Mouse (Mus musculus) lung, adult 2 months (tissue): ENCODE results near the gene Dvl2. TPM values are rescaled to one million over a fixed set of nuclear protein-coding genes. Genes with fewer than 3 reads are reported as not detected.
"Not testable (repeated sequence)": the region's sequence is repeated elsewhere in the genome, so short reads cannot be mapped to it uniquely, and the experiment has no call there.

Experiments
- DNase-seq: peaks from one replicate; pipeline ENCODE4 v3.0.0; 2022
- H3K4me1 ChIP-seq: fragments of 200-500 bp; 2 replicates; pipeline ENCODE4 v1.6.1; 2011; ENCODE audit warnings: low read length; ENCODE audit not compliant: control insufficient read depth, insufficient read depth
- H3K4me3 ChIP-seq: fragments of 200-500 bp; replicated peaks from 2 replicates; pipeline ENCODE3; 2011; ENCODE audit warnings: low read depth, mild to moderate bottlenecking, control low read depth, low read length; ENCODE audit errors: extremely low read depth
- CTCF ChIP-seq: fragments of 200-500 bp; IDR thresholded peaks from 2 replicates; pipeline ENCODE4 v1.5.1; 2011; ENCODE audit warnings: mild to moderate bottlenecking, low read length, control low read depth; ENCODE audit not compliant: insufficient read depth
- POLR2A ChIP-seq: fragments of 200-500 bp; IDR thresholded peaks from 2 replicates; pipeline ENCODE4 v1.6.1; 2011; ENCODE audit warnings: low read depth, mild to moderate bottlenecking, control low read depth, low read length, borderline replicate concordance; ENCODE audit errors: extremely low read depth
- WGBS: fragments of 180-500 bp; shearing (Covaris S2); methylation state at CpG from one replicate; pipeline ENCODE4 v1.1.7; 2018; 5-methylcytosine and 5-hydroxymethylcytosine counted together
- polyA plus RNA-seq: library from polyadenylated mRNA; depleted of rRNA; stranded (reverse); fragments of >200 nt; gene quantifications from 2 replicates; pipeline ENCODE4 v1.2.3, GENCODE M21; 2012

Gene Dvl2
- polyA plus RNA-seq, 1 experiment: 20.8 TPM

DNA sequence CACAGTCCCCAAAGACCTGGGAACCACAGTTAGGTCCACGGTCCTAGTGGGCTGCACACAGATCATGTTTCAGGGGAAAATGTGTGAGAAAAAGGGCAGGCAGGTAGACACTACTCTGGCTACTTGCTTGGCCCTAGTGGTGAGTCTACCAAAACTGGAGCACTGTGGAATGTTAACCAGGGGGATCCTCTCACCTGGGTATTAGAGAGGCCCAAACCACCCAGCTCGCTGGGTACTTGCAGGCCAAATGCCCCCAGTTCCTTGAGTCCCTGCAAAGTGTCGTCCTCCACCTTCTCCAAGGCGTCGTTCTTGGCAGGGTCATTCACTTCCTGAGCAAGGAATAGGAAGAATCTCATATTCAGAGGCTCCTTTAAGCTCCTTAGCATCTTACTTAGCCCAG, 13.7 kb downstream of the Dvl2 start:
- DNase-seq: no peak
- H3K4me3 ChIP-seq: no peak overlapping the region
- 55% methylated on average over 5 of the region's 5 CpGs for WGBS
- TF ChIP-seq CTCF: no peak
- TF ChIP-seq POLR2A: no peak
- H3K4me1 ChIP-seq: peaks cover 6% of the 10 kb centered on the region

DNA sequence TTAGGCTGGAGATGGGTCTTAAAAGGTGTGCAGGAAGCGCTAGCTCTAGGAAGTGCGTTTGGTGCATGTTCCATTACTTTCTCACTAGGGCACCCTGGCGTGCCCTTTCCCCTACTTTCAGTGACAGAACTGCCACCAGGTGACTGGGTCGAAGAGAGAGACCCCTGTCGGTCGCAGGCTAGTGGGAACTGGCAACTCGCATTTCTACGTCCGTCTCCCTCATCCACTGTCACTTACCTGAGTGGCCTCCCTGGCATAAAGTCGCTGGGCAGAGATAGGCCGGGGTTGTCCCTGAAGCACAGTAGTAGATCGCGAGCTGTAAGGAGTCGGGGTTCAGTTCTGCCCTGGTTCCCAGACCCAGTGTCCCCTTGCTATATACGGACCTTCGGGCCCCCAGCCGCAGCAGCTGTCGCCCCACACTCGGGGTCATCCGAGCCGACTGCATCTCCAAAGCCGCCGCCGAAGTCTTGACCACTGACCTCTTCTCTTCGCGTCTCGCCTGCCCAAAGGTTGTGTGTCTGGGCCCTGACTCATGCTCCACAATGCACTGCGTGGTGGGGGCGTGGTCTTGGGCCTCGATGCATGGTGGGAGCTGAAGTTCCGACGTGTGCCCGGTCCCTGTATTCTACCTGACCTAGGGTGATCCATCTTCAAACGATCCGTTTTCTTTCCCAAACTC, 14.6 kb downstream of the Dvl2 start, which contains the start of gene Acadvl:
Gene Acadvl, minus strand, starts transcription at position 532 of the 679 bp plus-strand sequence.
- peak; percentile 84 for DNase-seq
- under 1% methylated on average over 35 of the region's 35 CpGs for WGBS
- Histone ChIP-seq H3K4me3 (peak within 1 kb of the TSS; percentile 79), H3K4me1 (peaks cover 6% of the 10 kb centered on the region)
- TF ChIP-seq POLR2A (peak; percentile 90; the same call in 1 of the 2 replicates), CTCF (peak; percentile 39; the same call in 1 of the 2 replicates)

DNA sequence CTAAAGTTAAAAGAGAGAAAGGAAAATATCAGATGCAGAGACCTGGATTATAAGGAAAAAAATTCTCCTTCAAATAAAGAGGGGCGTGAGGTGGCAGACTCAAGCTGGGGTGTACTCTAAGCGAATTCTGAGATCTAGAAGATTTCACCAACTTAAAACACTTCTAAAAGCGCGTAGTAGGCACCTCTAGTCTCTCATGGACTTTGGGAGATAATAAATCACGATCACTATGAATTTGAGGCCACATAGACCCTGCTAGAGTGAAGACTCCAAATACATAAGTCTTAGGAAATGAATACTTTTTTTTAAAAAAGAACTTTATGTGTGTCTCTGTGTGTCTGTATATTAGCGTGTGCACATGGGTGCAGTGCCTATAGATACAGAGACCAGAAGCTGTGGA, 15.3 kb downstream of the Dvl2 start:
- Histone ChIP-seq H3K4me3 (no peak overlapping the region), H3K4me1 (peaks cover 6% of the 10 kb centered on the region)
- DNase-seq: no peak
- TF ChIP-seq CTCF (no peak), POLR2A (no peak)
- 69% methylated on average over 6 of the region's 6 CpGs for WGBS

DNA sequence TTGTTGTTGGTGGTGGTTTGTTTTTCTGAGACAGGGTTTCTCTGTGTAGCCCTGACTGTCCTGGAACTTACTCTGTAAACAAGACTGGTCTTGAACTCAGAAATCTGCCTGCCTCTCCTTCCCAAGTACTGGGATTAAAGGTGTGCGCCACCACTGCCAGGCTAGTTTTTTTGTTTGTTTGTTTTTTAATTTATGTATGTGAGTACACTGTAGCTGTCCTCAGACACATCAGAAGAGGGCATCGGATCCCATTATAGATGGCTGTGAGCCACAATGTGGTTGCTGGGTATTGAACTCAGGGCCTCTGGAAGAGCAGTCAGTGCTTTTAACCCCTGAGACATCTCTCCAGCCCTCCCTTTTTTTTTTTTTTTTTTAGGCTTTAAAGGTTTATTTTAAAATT, 15.8 kb downstream of the Dvl2 start:
- DNase-seq, H3K4me1 ChIP-seq, H3K4me3 ChIP-seq: not testable (repeated sequence)
- whole genome bisulfite sequencing: 71% methylated on average over 2 of the region's 2 CpGs

DNA sequence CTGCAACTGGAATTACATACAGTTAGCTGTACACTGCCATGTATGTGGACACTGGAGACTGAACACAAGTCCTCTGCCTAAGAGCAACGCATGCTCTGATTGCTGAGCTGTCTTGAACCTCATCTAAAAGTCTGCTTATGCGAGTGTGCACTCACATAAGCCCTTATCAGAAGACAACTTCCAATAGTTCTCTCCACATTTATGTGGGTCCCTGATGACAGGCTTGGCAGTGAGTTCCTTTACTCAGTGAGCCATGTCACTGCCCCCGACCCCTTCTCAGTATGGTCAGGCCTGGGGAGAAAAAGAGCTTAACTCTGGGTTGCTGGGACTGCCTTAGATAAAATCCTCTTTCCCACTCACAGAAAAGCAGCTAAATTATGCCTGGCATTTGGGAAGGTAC, 16.3 kb downstream of the Dvl2 start, which contains the start of gene Dlg4:
Gene Dlg4, plus strand, starts transcription at position 274 of the 400 bp plus-strand sequence.
- no peak for DNase-seq
- peaks cover 6% of the 10 kb centered on the region for H3K4me1 ChIP-seq
- WGBS: 65% methylated on average over 3 of the region's 3 CpGs
- H3K4me3 ChIP-seq: no peak within 1 kb of the TSS
- TF ChIP-seq POLR2A (no peak), CTCF (no peak)

DNA sequence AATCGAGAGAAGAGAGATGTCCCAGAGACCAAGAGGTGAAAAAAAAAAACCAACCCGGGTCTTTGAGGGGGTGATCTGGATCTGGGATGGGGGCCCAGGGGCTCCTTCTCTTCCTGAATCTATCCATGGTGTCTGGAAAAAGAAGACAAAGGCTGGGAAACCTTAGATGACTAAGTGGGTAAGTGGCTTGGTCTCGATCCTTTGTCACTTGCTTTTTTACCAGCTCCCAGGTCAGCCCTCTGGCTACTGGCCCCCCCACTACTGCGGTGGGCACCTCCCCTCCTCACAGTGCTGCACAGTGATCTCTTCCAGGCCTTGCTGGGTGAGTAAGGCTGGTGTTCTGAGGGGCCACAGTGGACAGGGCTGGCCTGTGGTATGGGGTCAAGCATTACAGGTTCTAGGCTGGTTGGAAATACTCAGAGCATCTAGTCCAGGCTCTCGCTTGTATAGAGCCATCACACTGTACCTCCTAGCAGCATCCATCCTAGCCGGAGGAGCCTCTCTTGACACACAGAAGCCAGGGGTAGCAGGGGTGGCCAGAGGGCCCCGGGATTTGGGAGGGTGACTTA, 16.9 kb downstream of the Dvl2 start:
- Histone ChIP-seq H3K4me1 (peaks cover 6% of the 10 kb centered on the region), H3K4me3 (no peak overlapping the region)
- no peak for TF ChIP-seq CTCF
- TF ChIP-seq POLR2A: no peak
- WGBS: 48% methylated on average over 7 of the region's 7 CpGs
- no peak for DNase-seq

DNA sequence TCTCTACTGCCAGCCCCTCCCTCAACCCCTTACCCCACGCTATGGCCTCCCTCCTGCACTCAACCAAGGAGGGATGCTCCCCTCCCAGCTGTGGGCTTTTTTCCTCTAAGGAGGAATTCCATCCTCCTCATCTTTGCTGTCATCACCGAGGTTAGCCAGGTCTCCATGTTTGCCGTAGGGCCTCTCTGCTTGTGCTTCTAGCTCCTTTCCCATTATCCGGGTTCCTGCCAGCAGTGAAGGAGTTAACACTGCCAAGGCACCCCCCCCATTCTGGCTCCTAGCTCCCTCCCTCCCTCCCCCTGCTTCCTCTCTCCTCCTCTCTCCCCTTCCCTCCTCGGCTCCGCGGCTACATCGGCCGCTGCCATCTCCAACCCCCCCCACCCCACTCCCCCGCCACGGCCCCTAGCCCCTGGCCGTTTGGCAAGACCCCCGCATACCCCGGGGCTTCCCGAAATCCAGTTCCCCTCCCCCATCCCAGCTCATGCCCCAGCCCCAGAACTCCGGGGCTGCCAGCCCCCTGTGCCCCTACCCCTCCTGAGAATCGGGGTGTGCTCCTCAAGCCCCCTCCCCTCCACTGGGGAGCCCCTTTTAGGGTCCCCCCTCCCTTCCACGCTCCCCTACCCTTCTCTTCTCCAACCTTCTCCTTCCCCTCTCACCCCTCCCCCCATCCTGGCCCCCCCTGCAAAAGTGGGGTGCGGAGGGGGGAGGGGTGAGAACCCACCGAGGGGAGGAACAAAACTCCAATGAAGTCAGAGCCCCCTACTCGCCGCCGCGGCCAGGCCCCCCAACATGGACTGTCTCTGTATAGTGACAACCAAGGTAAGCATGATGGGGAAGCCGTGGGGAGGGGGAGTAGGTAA, 18.0 kb downstream of the Dvl2 start:
- no peak for TF ChIP-seq CTCF
- TF ChIP-seq POLR2A: no peak
- H3K4me3 ChIP-seq: peak overlapping the region; percentile 65
- 3% methylated on average over 23 of the region's 25 CpGs for WGBS
- peaks cover 6% of the 10 kb centered on the region for H3K4me1 ChIP-seq
- DNase-seq: peak; percentile 23

DNA sequence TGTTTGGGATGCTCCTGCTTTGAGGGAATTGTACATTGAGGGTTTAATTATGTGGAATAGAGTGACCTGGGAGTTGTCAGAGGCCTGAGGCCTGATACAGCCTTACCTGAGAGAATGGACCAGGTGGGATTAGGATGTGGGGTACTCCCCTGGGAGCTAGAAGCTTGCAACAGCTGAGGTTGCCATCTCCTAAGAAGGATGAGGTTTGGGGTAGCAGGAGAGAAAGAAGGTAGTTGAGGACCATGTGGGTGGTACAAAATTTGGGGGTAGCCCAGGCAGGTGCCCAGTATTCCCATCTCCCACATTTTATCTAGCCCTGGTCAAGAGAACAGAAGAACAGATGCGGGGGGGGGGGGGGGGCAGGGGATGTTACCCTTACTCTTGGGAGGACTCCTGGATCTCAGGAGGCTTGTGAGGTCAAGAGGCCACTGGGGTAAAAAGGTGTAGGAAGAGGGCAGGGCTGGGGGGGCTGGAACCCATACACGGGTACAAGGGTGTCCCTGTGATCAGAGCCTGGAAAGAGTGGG, 19.2 kb downstream of the Dvl2 start:
- Histone ChIP-seq H3K4me1 (peaks cover 6% of the 10 kb centered on the region), H3K4me3 (no peak overlapping the region)
- 37% methylated on average over 2 of the region's 2 CpGs for WGBS
- no peak for DNase-seq
- no peak for TF ChIP-seq POLR2A
- TF ChIP-seq CTCF: no peak

DNA sequence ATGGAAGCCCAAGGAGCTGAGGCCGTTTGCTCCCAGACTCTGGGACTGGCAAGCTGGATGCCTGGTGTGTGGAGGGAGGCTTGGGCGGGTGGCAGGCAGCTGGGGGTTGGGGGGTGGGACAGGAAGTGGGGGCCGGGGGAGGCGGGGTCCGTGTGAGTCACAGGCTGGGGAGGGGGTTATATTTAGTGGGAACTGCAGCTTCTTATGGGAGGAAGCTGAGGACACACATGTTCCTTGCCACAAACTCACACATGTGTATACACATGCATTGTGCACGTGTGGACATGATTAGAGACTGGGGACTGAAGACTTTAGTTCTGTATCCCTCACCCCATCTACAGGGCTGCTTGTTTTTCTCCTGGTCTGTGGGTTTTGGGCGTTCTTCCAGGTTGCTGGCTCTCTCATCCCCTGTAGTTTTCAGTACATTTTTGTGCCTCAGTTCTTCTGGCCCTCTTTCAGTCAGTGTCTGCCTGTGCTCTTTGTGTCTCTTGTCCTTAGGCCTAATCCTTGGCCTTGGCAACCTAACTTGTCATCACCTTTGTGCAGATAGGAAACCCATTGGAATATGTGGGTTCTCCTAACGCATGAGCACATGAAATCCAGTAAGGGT, 19.7 kb downstream of the Dvl2 start:
- DNase-seq: no peak
- 21% methylated on average over 8 of the region's 8 CpGs for WGBS
- no peak for TF ChIP-seq POLR2A
- no peak for TF ChIP-seq CTCF
- peaks cover 4% of the 10 kb centered on the region for H3K4me1 ChIP-seq
- H3K4me3 ChIP-seq: no peak overlapping the region
